Mouse (Mus musculus): ENCODE measurements at regions not wholly inside any gene's neighbourhood (a gene's known extent, or its start where the extent isn't known, plus 50 kb on each side); places are given as distances from the start of the nearest gene placed in this dataset.
A peak's percentile ranks its signal among the peaks of the same experiment; 100 is the strongest.

- H3K4me1 ChIP-seq (ENCODE audit: control insufficient read depth, insufficient read depth, low read length), result no peaks in the 10 kb centered on the region
- no peaks in the 10 kb centered on the region for H3K27me3 ChIP-seq (ENCODE audit: control insufficient read depth, insufficient read depth, low read length)
- H3K9me3 ChIP-seq (ENCODE audit: control insufficient read depth, low read length), result no peaks in the 10 kb centered on the region
- TF ChIP-seq POLR2A (IDR thresholded peaks at IDR 0.05; ENCODE audit: borderline replicate concordance, extremely low read depth, insufficient read depth, insufficient read length), result no peak
- ATAC-seq (ENCODE audit: low FRiP score, low read depth) (no peak), DNase-seq (ENCODE audit: low spot score) (no peak)
- WGBS, result 78% methylated on average over 1 of the region's 1 CpGs
- H3K9ac ChIP-seq (ENCODE audit: low read depth, low read length, severe bottlenecking), result no peak overlapping the region
- H3K4me2 ChIP-seq (replicated peaks; ENCODE audit: low read depth, low read length, severe bottlenecking), result no peak overlapping the region
- H3K36me3 ChIP-seq (ENCODE audit: control insufficient read depth, insufficient read depth, low read length), result no peaks in the 10 kb centered on the region
- H3K4me3 ChIP-seq (replicated peaks; ENCODE audit: low read length), result no peak overlapping the region
- no peak overlapping the region for H3K27ac ChIP-seq (replicated peaks; ENCODE audit: low read depth, low read length)
Observed at GRCm38 (mm10) chr3:134082461-134082860, 153.8 kb upstream of the Cxxc4 start.

- Histone ChIP-seq H3K36me3 (ENCODE audit: control insufficient read depth, insufficient read depth, low read length) (no peaks in the 10 kb centered on the region), H3K4me2 (replicated peaks; ENCODE audit: low read depth, low read length, severe bottlenecking) (no peak overlapping the region), H3K4me1 (ENCODE audit: control insufficient read depth, insufficient read depth, low read length) (no peaks in the 10 kb centered on the region), H3K4me3 (replicated peaks; ENCODE audit: low read length) (no peak overlapping the region), H3K9me3 (ENCODE audit: control insufficient read depth, low read length) (no peaks in the 10 kb centered on the region), H3K27ac (replicated peaks; ENCODE audit: low read depth, low read length) (no peak overlapping the region), H3K27me3 (ENCODE audit: control insufficient read depth, insufficient read depth, low read length) (no peaks in the 10 kb centered on the region), H3K9ac (ENCODE audit: low read depth, low read length, severe bottlenecking) (no peak overlapping the region)
- 61% methylated on average over 3 of the region's 3 CpGs for WGBS
- ATAC-seq (ENCODE audit: low FRiP score, low read depth) (no peak), DNase-seq (ENCODE audit: low spot score) (peak; percentile 62)
- TF ChIP-seq POLR2A (IDR thresholded peaks at IDR 0.05; ENCODE audit: borderline replicate concordance, extremely low read depth, insufficient read depth, insufficient read length), result no peak
Observed at GRCm38 (mm10) chr3:134099471-134100125, 136.7 kb upstream of the Cxxc4 start.

DNA sequence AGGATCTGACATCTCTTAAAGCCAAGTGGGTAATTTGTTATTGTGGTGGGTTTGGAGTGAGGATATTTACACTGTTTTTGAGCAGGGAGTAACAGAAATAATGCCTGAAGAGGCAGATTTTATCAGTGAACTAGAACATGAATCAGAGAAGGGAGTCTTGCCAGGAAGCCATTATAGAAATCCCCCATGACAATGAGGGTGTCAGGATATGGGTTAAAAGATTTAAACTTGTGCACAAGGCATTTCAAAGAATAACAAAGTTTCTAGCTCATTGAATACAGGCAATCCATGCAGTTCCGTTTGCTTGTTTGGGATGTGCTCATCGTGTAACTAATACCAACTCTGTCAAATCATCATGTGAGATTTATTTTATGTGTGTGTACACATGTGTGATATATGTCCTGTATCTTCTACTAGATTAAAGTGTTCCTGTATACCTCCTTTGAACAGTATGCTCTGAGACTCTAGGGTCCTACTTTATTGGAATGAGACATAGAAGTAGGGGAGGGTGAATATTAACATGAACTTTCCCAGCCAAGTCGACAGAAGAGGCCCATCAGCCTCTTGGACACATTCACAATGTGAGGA lies 134.0 kb upstream of the Cxxc4 start:
- 76% methylated on average over 3 of the region's 3 CpGs for WGBS
- no peaks in the 10 kb centered on the region for H3K9me3 ChIP-seq (ENCODE audit: control insufficient read depth, low read length)
- H3K36me3 ChIP-seq (ENCODE audit: control insufficient read depth, insufficient read depth, low read length), result no peaks in the 10 kb centered on the region
- TF ChIP-seq POLR2A (IDR thresholded peaks at IDR 0.05; ENCODE audit: borderline replicate concordance, extremely low read depth, insufficient read depth, insufficient read length), result no peak
- H3K4me2 ChIP-seq (replicated peaks; ENCODE audit: low read depth, low read length, severe bottlenecking), result no peak overlapping the region
- no peaks in the 10 kb centered on the region for H3K4me1 ChIP-seq (ENCODE audit: control insufficient read depth, insufficient read depth, low read length)
- no peak overlapping the region for H3K27ac ChIP-seq (replicated peaks; ENCODE audit: low read depth, low read length)
- ATAC-seq (ENCODE audit: low FRiP score, low read depth) (no peak), DNase-seq (ENCODE audit: low spot score) (no peak)
- no peak overlapping the region for H3K9ac ChIP-seq (ENCODE audit: low read depth, low read length, severe bottlenecking)
- no peak overlapping the region for H3K4me3 ChIP-seq (replicated peaks; ENCODE audit: low read length)
- H3K27me3 ChIP-seq (ENCODE audit: control insufficient read depth, insufficient read depth, low read length), result no peaks in the 10 kb centered on the region

DNA sequence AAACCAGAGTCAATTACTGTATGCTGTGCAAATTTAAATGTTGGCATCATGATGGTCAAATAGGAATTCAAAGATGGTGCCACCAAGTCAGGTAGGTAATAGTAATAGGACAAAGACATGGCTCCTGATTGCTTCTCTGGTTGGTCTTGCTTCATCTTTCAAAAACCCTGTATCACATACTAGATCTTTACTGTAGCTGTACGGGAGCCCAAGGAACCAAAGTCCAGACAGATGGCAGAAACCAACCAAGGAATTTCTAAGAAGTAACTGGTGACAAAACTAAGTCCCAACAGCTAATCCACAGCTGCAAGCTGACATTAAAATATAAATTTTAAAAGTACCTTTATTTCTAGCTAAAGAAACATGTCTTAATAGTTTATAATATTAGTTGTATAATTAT lies 131.7 kb upstream of the Cxxc4 start:
- H3K9me3 ChIP-seq (ENCODE audit: control insufficient read depth, low read length), result no peaks in the 10 kb centered on the region
- no peak overlapping the region for H3K27ac ChIP-seq (replicated peaks; ENCODE audit: low read depth, low read length)
- 90% methylated on average over 1 of the region's 1 CpGs for WGBS
- H3K4me1 ChIP-seq (ENCODE audit: control insufficient read depth, insufficient read depth, low read length), result no peaks in the 10 kb centered on the region
- no peaks in the 10 kb centered on the region for H3K36me3 ChIP-seq (ENCODE audit: control insufficient read depth, insufficient read depth, low read length)
- DNase-seq (ENCODE audit: low spot score) (no peak), ATAC-seq (ENCODE audit: low FRiP score, low read depth) (no peak)
- no peak overlapping the region for H3K4me2 ChIP-seq (replicated peaks; ENCODE audit: low read depth, low read length, severe bottlenecking)
- TF ChIP-seq POLR2A (IDR thresholded peaks at IDR 0.05; ENCODE audit: borderline replicate concordance, extremely low read depth, insufficient read depth, insufficient read length), result no peak
- no peaks in the 10 kb centered on the region for H3K27me3 ChIP-seq (ENCODE audit: control insufficient read depth, insufficient read depth, low read length)
- no peak overlapping the region for H3K9ac ChIP-seq (ENCODE audit: low read depth, low read length, severe bottlenecking)
- H3K4me3 ChIP-seq (replicated peaks; ENCODE audit: low read length), result no peak overlapping the region

DNA sequence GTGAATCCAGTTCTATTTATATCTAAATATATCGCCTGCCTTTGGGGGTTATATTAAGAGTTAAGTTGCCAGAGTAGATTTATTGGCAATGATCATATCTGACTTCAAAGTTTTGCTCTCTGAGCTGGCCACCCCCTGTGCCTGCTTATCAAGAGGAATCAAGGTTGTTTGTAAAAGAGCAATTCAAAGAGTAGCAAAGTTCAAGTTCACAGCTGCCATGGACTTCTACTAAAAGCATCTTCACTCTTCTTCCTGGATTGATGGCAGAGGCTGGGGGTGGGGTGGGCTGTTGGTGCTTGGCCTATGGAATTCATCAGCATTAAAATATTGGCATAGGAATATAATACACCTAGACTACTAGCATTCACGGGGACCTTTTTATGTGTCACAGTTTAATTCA lies 131.2 kb upstream of the Cxxc4 start:
- no peak overlapping the region for H3K4me2 ChIP-seq (replicated peaks; ENCODE audit: low read depth, low read length, severe bottlenecking)
- H3K9me3 ChIP-seq (ENCODE audit: control insufficient read depth, low read length), result no peaks in the 10 kb centered on the region
- H3K4me3 ChIP-seq (replicated peaks; ENCODE audit: low read length), result no peak overlapping the region
- ATAC-seq (ENCODE audit: low FRiP score, low read depth), result no peak
- H3K4me1 ChIP-seq (ENCODE audit: control insufficient read depth, insufficient read depth, low read length), result no peaks in the 10 kb centered on the region
- no peak for TF ChIP-seq POLR2A (IDR thresholded peaks at IDR 0.05; ENCODE audit: borderline replicate concordance, extremely low read depth, insufficient read depth, insufficient read length)
- H3K36me3 ChIP-seq (ENCODE audit: control insufficient read depth, insufficient read depth, low read length), result no peaks in the 10 kb centered on the region
- WGBS, result 84% methylated on average over 2 of the region's 2 CpGs
- H3K9ac ChIP-seq (ENCODE audit: low read depth, low read length, severe bottlenecking), result no peak overlapping the region
- H3K27me3 ChIP-seq (ENCODE audit: control insufficient read depth, insufficient read depth, low read length), result no peaks in the 10 kb centered on the region
- DNase-seq (ENCODE audit: low spot score), result no peak
- H3K27ac ChIP-seq (replicated peaks; ENCODE audit: low read depth, low read length), result no peak overlapping the region
